Mouse (Mus musculus) MEL (cell line): Measurements from ENCODE around the gene Rnf149.

Experiments used
- CTCF ChIP-seq, 3 experiments: IDR thresholded peaks in 2 of 3; conservative IDR thresholded peaks in 1 of 3; 2 replicates each; pipeline ENCODE4 v1.5.1; 2011 to 2012; ENCODE audit warnings: low read length in 3 of 3, low read depth in 2 of 3, mild to moderate bottlenecking in 2 of 3, improper control_type of control experiment in 1 of 3, inconsistent platforms in 1 of 3, mixed read lengths in 1 of 3, moderate library complexity in 1 of 3; ENCODE audit not compliant: control insufficient read depth in 1 of 3, insufficient read depth in 1 of 3, poor library complexity in 1 of 3, severe bottlenecking in 1 of 3
- HCFC1 ChIP-seq: IDR thresholded peaks from 2 replicates; pipeline ENCODE4 v1.6.1; 2012; ENCODE audit warnings: low read depth, mild to moderate bottlenecking, inconsistent platforms, low read length, improper control_type of control experiment, moderate library complexity
- JUND ChIP-seq: IDR thresholded peaks from 2 replicates; pipeline ENCODE4 v1.6.1; 2011; ENCODE audit warnings: low read depth, mild to moderate bottlenecking, improper control_type of control experiment, low read length
- MAFK ChIP-seq: IDR thresholded peaks from 2 replicates; pipeline ENCODE4 v1.6.1; 2011; ENCODE audit warnings: low read depth, mild to moderate bottlenecking, low read length, improper control_type of control experiment, borderline replicate concordance
- MAZ ChIP-seq: IDR thresholded peaks from 2 replicates; pipeline ENCODE4 v1.6.1; 2012; ENCODE audit warnings: low read depth, mild to moderate bottlenecking, inconsistent platforms, low read length, improper control_type of control experiment
- MXI1 ChIP-seq: IDR thresholded peaks from 2 replicates; pipeline ENCODE4 v1.6.1; 2011; ENCODE audit warnings: mild to moderate bottlenecking, low read depth, low read length, improper control_type of control experiment
- MYB ChIP-seq: IDR thresholded peaks from 2 replicates; pipeline ENCODE4 v1.6.1; 2011; ENCODE audit warnings: mild to moderate bottlenecking, low read depth, low read length, improper control_type of control experiment
- MYC ChIP-seq: IDR thresholded peaks from 2 replicates; pipeline ENCODE4 v1.6.1; 2011; ENCODE audit warnings: low read depth, mild to moderate bottlenecking, low read length, improper control_type of control experiment, moderate library complexity
- POLR2A ChIP-seq, 2 experiments: IDR thresholded peaks; 2 replicates each; pipeline ENCODE4 v1.6.1; 2011 to 2012; ENCODE audit warnings: low read length in 2 of 2, mild to moderate bottlenecking in 2 of 2, control low read depth in 1 of 2, improper control_type of control experiment in 1 of 2, low read depth in 1 of 2, moderate library complexity in 1 of 2; ENCODE audit not compliant: control insufficient read depth in 1 of 2, insufficient read depth in 1 of 2, poor library complexity in 1 of 2
- USF2 ChIP-seq, 2 experiments: IDR thresholded peaks; 2 replicates each; pipeline ENCODE4 v1.6.1; 2011 to 2012; ENCODE audit warnings: improper control_type of control experiment in 2 of 2, low read length in 2 of 2, borderline replicate concordance in 1 of 2, inconsistent platforms in 1 of 2, low read depth in 1 of 2, mild to moderate bottlenecking in 1 of 2; ENCODE audit not compliant: insufficient read depth in 1 of 2

DNA sequence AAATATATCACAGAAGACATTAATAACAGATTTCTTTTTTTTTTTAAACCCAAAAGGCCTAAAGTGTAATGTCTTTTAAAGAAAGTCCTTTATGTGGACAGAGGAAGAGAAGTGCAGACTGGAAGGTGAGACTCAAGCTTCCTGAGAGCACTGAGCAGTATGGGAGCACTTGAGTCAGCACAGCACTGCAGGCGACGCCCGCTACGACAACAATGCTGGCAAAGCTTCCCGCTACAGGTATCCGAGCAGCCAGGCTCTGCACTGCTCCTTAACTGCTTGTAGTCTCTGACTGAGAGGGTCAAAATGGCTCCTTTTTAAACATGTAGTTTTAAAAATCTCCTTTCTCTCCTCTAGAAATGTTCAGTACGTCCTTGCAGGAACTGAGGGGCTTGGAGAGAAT is 14.0 kb downstream of the Rnf149 start:
- TF ChIP-seq MYC = no peak
- no peak for TF ChIP-seq CTCF (IDR thresholded peaks at IDR 0.05 in 2 of 3, conservative IDR thresholded peaks at IDR 0.05 in 1 of 3; ENCODE audit: control insufficient read depth in 1 of 3, insufficient read depth in 1 of 3, low read depth in 2 of 3, low read length in 3 of 3, poor library complexity in 1 of 3, severe bottlenecking in 1 of 3)
- no peak for TF ChIP-seq POLR2A (IDR thresholded peaks at IDR 0.05; ENCODE audit: control insufficient read depth in 1 of 2, insufficient read depth in 1 of 2, low read depth in 1 of 2, low read length in 2 of 2, poor library complexity in 1 of 2)
- TF ChIP-seq MAFK = no peak
- TF ChIP-seq MXI1 = no peak
- no peak for TF ChIP-seq MAZ
- TF ChIP-seq USF2 (IDR thresholded peaks at IDR 0.05; ENCODE audit: borderline replicate concordance in 1 of 2, insufficient read depth in 1 of 2, low read depth in 1 of 2, low read length in 2 of 2) = no peak
- TF ChIP-seq MYB = no peak
- no peak for TF ChIP-seq HCFC1
- TF ChIP-seq JUND = no peak
